Mouse (Mus musculus) embryo, embryonic 11.5 days (tissue): ENCODE data around the gene Rnd3.

ENCODE experiments used
- DNase-seq: peaks from one replicate; pipeline ENCODE4 v3.0.0-alpha.2; 2012; ENCODE audit warnings: low read depth, low spot score

Rnd3 gene

GRCm38 (mm10) chr2:51128090-51128489 lies 20.8 kb downstream of the Rnd3 start:
- no peak for DNase-seq

- no peak for DNase-seq
Measured at GRCm38 (mm10) chr2:51110271-51110670, 38.6 kb downstream of the Rnd3 start.

DNA sequence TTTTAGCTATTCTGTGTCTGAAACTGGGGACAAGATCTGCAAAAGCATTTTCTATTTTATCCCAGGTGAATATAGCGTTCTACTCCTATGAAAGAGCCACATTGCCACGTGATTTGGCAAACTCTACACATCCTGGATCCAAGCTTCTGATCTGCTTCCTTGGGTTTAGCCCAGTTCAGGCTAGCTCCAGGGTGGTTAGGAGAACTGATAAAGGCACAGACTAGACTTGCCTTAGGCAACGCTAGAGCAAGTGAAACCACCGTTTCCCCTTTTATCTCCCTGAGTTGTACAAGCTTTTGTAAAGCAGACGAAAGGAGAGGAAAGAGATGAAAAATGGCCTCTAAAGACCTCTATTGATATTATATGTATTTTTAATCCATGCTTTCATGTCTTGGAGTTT lies 40.3 kb downstream of the Rnd3 start:
- no peak for DNase-seq

- DNase-seq, result no peak
Measured at GRCm38 (mm10) chr2:51101187-51101586, 47.7 kb downstream of the Rnd3 start.

- no peak for DNase-seq
Measured at GRCm38 (mm10) chr2:51099987-51100386, 48.9 kb downstream of the Rnd3 start.

GRCm38 (mm10) chr2:51099240-51099639 lies 49.7 kb downstream of the Rnd3 start:
- no peak for DNase-seq

- no peak for DNase-seq
Measured at GRCm38 (mm10) chr2:51090688-51091087, 58.2 kb downstream of the Rnd3 start.

DNA sequence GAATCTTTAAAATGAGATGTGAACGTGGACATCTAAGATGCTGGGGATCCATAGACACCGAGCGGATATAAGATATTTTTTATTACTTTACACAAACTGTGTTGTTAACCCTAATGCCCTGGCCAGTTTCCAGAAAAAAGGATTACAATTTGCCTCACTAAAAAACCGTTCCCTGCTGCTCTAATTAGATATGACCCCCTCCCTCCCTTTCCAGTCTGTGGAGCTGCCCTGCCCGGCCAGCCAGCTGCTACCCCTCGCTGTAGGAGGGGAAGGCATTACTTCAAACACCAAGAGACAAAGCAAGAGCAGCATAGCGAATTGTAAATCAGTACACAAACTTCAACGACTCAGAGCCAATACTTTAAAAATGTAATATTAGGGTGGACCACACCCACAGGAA lies 58.9 kb downstream of the Rnd3 start:
- no peak for DNase-seq

GRCm38 (mm10) chr2:51088843-51089573 lies 59.9 kb downstream of the Rnd3 start:
- no peak for DNase-seq

DNA sequence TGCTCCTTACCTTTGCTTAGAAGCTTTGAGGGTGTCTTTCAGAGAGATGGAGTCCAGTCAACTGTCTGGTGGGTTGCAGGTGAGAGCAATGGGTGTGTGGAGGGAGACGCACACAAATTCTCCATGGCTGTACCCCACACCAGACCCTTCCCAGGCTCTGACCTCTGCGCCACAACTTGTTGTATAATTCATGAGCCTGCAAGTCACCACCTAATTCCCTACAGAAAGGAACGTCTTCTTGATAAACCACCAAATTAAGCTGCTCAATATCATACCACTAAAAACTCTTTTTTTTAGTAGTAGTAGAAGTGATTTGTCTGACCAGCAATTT lies 60.8 kb downstream of the Rnd3 start:
- no peak for DNase-seq

GRCm38 (mm10) chr2:51087307-51088122 lies 61.4 kb downstream of the Rnd3 start:
- DNase-seq, result no peak

DNA sequence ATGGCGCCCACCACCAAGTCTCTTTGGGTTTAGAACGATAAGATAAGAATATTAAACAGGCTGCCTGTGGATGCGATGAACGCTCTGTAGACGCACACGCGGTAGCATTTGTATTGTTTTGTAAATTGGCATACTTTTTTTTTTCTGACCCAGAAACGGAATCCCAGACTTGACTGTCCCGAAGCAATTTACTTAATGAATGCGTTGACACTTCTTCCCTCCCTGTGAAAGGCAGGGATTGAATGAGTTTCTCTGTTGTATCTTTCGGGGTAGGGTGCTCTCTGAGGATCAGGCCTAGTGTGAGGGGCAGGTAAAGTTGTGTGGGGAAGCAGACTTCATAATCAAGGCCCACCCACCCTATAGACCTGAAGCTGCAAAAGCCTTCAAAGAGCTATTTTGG lies 63.8 kb downstream of the Rnd3 start:
- DNase-seq, result no peak

DNA sequence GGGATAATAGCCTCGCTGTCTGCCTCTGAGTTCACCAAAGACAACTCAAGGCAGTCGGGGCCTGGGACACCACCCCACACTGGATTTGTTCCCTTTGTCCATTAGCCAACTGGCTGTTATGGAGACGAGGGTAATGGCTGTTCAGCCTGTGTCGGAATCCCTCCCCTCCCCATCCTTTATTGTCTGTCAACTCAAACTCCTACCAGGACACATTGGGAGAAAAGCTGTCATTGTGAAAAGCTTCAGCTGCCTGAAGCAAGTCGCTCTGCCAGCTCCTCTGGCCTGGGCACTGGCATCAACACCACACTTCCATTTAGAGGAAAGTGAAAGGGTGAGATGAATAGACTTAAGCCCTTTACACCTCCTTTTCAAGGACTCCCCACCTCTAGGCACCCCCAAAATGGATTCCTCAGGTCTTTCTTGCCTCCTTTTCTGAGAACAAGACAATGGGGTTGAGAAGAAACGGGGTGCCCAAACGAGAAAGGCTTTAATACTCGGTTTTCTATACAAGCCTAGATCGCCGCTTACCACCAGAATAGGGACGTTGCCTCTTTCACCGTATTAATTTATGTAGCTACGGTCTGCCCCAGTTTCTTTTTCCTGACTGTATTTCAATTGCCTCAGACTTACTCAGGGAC lies 66.1 kb downstream of the Rnd3 start:
- no peak for DNase-seq
